Mouse (Mus musculus): ENCODE measurements at regions not wholly inside any gene's neighbourhood (a gene's known extent, or its start where the extent isn't known, plus 50 kb on each side); places are given as distances from the start of the nearest gene placed in this dataset.

DNA sequence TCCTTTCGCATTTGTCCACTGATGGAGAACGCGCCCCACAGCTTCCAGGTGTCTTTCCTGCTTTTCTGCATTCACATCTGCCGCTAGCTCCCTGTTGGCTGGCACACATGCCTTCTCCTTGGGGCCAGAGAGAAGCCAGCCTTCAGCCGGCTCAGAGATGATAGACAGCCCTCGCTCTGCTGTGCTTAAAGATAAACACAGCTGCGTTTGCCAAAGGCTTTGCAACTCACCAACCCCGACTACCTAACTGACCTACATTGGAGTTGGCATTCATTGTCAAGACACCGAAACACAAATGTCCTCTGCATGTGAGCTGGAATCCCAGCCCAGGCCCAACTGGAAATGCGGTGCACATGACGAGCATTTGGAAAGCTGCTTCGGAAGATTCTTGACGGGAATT lies 87.2 kb upstream of the Gm10234 start:
- Histone ChIP-seq H3K27ac (ENCODE audit: low read depth) (no peak overlapping the region), H3K9ac (replicated peaks) (no peak overlapping the region), H3K27me3 (ENCODE audit: insufficient read depth, low read length) (no peaks in the 10 kb centered on the region), H3K4me2 (ENCODE audit: low read depth, low read length) (no peak overlapping the region), H3K9me3 (ENCODE audit: low read length) (no peaks in the 10 kb centered on the region), H3K4me1 (ENCODE audit: insufficient read depth) (no peaks in the 10 kb centered on the region), H3K4me3 (ENCODE audit: low read depth, low read length) (no peak overlapping the region), H3K36me3 (replicated peaks; ENCODE audit: insufficient read depth, low read length) (no peaks in the 10 kb centered on the region)
- no peak for TF ChIP-seq CTCF (IDR thresholded peaks at IDR 0.05; ENCODE audit: low read depth)
- no peak for TF ChIP-seq EP300 (IDR thresholded peaks at IDR 0.05; ENCODE audit: low read depth)
- ATAC-seq (no peak), DNase-seq (no peak)
- 64% methylated on average over 13 of the region's 13 CpGs for WGBS (ENCODE audit: insufficient replicate concordance)

- Histone ChIP-seq H3K9ac (replicated peaks) (no peak overlapping the region), H3K27ac (ENCODE audit: low read depth) (no peak overlapping the region), H3K4me3 (ENCODE audit: low read depth, low read length) (no peak overlapping the region), H3K36me3 (replicated peaks; ENCODE audit: insufficient read depth, low read length) (no peaks in the 10 kb centered on the region), H3K4me2 (ENCODE audit: low read depth, low read length) (no peak overlapping the region), H3K27me3 (ENCODE audit: insufficient read depth, low read length) (no peaks in the 10 kb centered on the region), H3K9me3 (ENCODE audit: low read length) (no peaks in the 10 kb centered on the region), H3K4me1 (ENCODE audit: insufficient read depth) (no peaks in the 10 kb centered on the region)
- DNase-seq = no peak
- TF ChIP-seq CTCF (IDR thresholded peaks at IDR 0.05; ENCODE audit: low read depth) = no peak
- no peak for TF ChIP-seq EP300 (IDR thresholded peaks at IDR 0.05; ENCODE audit: low read depth)
- no peak for ATAC-seq
- 73% methylated on average over 5 of the region's 5 CpGs for WGBS (ENCODE audit: insufficient replicate concordance)
Measured at GRCm38 (mm10) chr6:95243657-95244056, 78.3 kb upstream of the Gm10234 start.

DNA sequence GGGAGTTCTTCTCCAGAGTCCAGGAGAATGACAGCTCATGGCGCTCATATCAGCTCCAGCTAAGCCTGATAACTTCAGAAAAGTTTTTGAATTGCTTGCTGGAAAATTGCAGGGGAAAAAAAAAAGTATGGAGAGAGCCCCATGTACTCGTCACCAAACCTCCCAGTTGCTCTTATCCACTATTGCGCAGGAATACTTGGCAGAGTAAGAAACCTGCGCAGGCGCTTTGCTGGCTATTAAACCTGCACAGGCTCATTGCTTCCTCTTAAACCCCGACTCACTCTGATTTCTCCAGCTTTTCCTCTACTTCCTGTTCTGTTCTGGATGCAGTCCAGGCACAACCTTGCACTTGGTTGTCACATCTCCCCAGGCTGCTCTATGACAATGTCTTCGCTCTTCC lies 77.0 kb upstream of the Gm10234 start:
- Histone ChIP-seq H3K4me2 (ENCODE audit: low read depth, low read length) (no peak overlapping the region), H3K36me3 (replicated peaks; ENCODE audit: insufficient read depth, low read length) (no peaks in the 10 kb centered on the region), H3K9ac (replicated peaks) (no peak overlapping the region), H3K9me3 (ENCODE audit: low read length) (no peaks in the 10 kb centered on the region), H3K4me1 (ENCODE audit: insufficient read depth) (no peaks in the 10 kb centered on the region), H3K27me3 (ENCODE audit: insufficient read depth, low read length) (no peaks in the 10 kb centered on the region), H3K27ac (ENCODE audit: low read depth) (no peak overlapping the region), H3K4me3 (ENCODE audit: low read depth, low read length) (no peak overlapping the region)
- 72% methylated on average over 7 of the region's 7 CpGs for WGBS (ENCODE audit: insufficient replicate concordance)
- TF ChIP-seq EP300 (IDR thresholded peaks at IDR 0.05; ENCODE audit: low read depth) (no peak), CTCF (IDR thresholded peaks at IDR 0.05; ENCODE audit: low read depth) (no peak)
- DNase-seq (no peak), ATAC-seq (no peak)

GRCm38 (mm10) chr6:95256303-95256702 lies 65.6 kb upstream of the Gm10234 start:
- H3K27me3 ChIP-seq (ENCODE audit: insufficient read depth, low read length) = no peaks in the 10 kb centered on the region
- no peak for DNase-seq
- no peaks in the 10 kb centered on the region for H3K9me3 ChIP-seq (ENCODE audit: low read length)
- no peak overlapping the region for H3K9ac ChIP-seq (replicated peaks)
- no peak overlapping the region for H3K4me2 ChIP-seq (ENCODE audit: low read depth, low read length)
- no peaks in the 10 kb centered on the region for H3K4me1 ChIP-seq (ENCODE audit: insufficient read depth)
- no peaks in the 10 kb centered on the region for H3K36me3 ChIP-seq (replicated peaks; ENCODE audit: insufficient read depth, low read length)
- TF ChIP-seq CTCF (IDR thresholded peaks at IDR 0.05; ENCODE audit: low read depth) = no peak
- no peak for TF ChIP-seq EP300 (IDR thresholded peaks at IDR 0.05; ENCODE audit: low read depth)
- no peak overlapping the region for H3K27ac ChIP-seq (ENCODE audit: low read depth)
- WGBS (ENCODE audit: insufficient replicate concordance) = 71% methylated on average over 5 of the region's 5 CpGs
- ATAC-seq = no peak
- no peak overlapping the region for H3K4me3 ChIP-seq (ENCODE audit: low read depth, low read length)

GRCm38 (mm10) chr6:95261001-95261400 lies 60.9 kb upstream of the Gm10234 start:
- WGBS (ENCODE audit: insufficient replicate concordance) = 60% methylated on average over 1 of the region's 1 CpGs
- Histone ChIP-seq H3K4me1 (ENCODE audit: insufficient read depth) (no peaks in the 10 kb centered on the region), H3K27me3 (ENCODE audit: insufficient read depth, low read length) (no peaks in the 10 kb centered on the region), H3K27ac (ENCODE audit: low read depth) (no peak overlapping the region), H3K36me3 (replicated peaks; ENCODE audit: insufficient read depth, low read length) (no peaks in the 10 kb centered on the region), H3K9me3 (ENCODE audit: low read length) (no peaks in the 10 kb centered on the region), H3K4me2 (ENCODE audit: low read depth, low read length) (no peak overlapping the region), H3K4me3 (ENCODE audit: low read depth, low read length) (no peak overlapping the region), H3K9ac (replicated peaks) (no peak overlapping the region)
- TF ChIP-seq CTCF (IDR thresholded peaks at IDR 0.05; ENCODE audit: low read depth) (no peak), EP300 (IDR thresholded peaks at IDR 0.05; ENCODE audit: low read depth) (no peak)
- DNase-seq = no peak
- no peak for ATAC-seq

- H3K9ac ChIP-seq (replicated peaks) = no peak overlapping the region
- no peaks in the 10 kb centered on the region for H3K27me3 ChIP-seq (ENCODE audit: insufficient read depth, low read length)
- no peak for ATAC-seq
- no peak for DNase-seq
- H3K27ac ChIP-seq (ENCODE audit: low read depth) = no peak overlapping the region
- H3K36me3 ChIP-seq (replicated peaks; ENCODE audit: insufficient read depth, low read length) = no peaks in the 10 kb centered on the region
- TF ChIP-seq CTCF (IDR thresholded peaks at IDR 0.05; ENCODE audit: low read depth) = no peak
- no peak for TF ChIP-seq EP300 (IDR thresholded peaks at IDR 0.05; ENCODE audit: low read depth)
- H3K9me3 ChIP-seq (ENCODE audit: low read length) = no peaks in the 10 kb centered on the region
- H3K4me3 ChIP-seq (ENCODE audit: low read depth, low read length) = no peak overlapping the region
- WGBS (ENCODE audit: insufficient replicate concordance) = 71% methylated on average over 8 of the region's 8 CpGs
- no peak overlapping the region for H3K4me2 ChIP-seq (ENCODE audit: low read depth, low read length)
- no peaks in the 10 kb centered on the region for H3K4me1 ChIP-seq (ENCODE audit: insufficient read depth)
Measured at GRCm38 (mm10) chr6:95264011-95264869, 57.7 kb upstream of the Gm10234 start.
